ENCODE assay signal across 22 mouse cellular contexts in genomic region chr5:75936223-75936622, GRCm38 (mm10). TPM values are rescaled to one million over a fixed set of nuclear protein-coding genes. Genes with fewer than 3 reads are reported as not detected.
DNase-seq lines count a peak whose midpoint lies in the region; ATAC-seq and TF ChIP-seq lines count a peak whose summit lies in the region.
"Had no signal": no experiment of that assay in that cellular context is flagged by ENCODE, and none has a peak within 500 bp of the region (broad histone marks: within the 10 kb centered on the region; RNA-seq: fewer than 3 reads in every experiment).

No protein-coding gene starts in this region.

- TF ChIP-seq CTCF in heart, adult 2 months (IDR thresholded peaks at IDR 0.05) = no peak

- intact Hi-C loops in heart, adult 2 months (cut with DNase I) = no loop called here
- intact Hi-C loops in heart, postnatal 25 days (cut with DNase I) = loop anchor here (5.0 kb wide), 1 partner anchor 41 kb away; the partner anchor contains the start of gene Kdr

- no peak for TF ChIP-seq EP300 in heart, adult 2 months (IDR thresholded peaks at IDR 0.05; ENCODE audit: insufficient read depth, low read depth, low read length)

- TF ChIP-seq POLR2A in heart, adult 2 months (IDR thresholded peaks at IDR 0.05; ENCODE audit: insufficient read depth, low read depth, low read length) = no peak

- H3K79me2 ChIP-seq in heart, adult 2 months (replicated peaks; ENCODE audit: control insufficient read depth, insufficient read depth, low read length) = no peaks in the 10 kb centered on the region

- H3K36me3 ChIP-seq in heart, adult 2 months (ENCODE audit: control insufficient read depth, insufficient read depth, low read length) = peaks cover 41% of the 10 kb centered on the region
- H3K36me3 ChIP-seq in lung, embryonic 16.5 days (ENCODE audit: control insufficient read depth, insufficient read depth, low read length) = no peaks in the 10 kb centered on the region; the same call in 1 of the 2 replicates
- H3K36me3 ChIP-seq in forebrain, embryonic 15.5 days = no peaks in the 10 kb centered on the region
- H3K36me3 ChIP-seq: embryonic facial prominence, embryonic 10.5 days; embryonic facial prominence, embryonic 12.5 days had no signal

- peaks cover 21% of the 10 kb centered on the region for H3K4me1 ChIP-seq in heart, adult 2 months (ENCODE audit: control insufficient read depth, insufficient read depth, low read length)
- peaks cover 16% of the 10 kb centered on the region; the same call in 1 of the 2 replicates for H3K4me1 ChIP-seq in lung, embryonic 16.5 days (replicated peaks; ENCODE audit: control insufficient read depth, insufficient read depth, low read length)
- H3K4me1 ChIP-seq in forebrain, embryonic 15.5 days = no peaks in the 10 kb centered on the region
- H3K4me1 ChIP-seq: forebrain, embryonic 13.5 days had no signal

- peak overlapping the region; percentile 6; the same call in 1 of the 2 replicates for H3K27ac ChIP-seq in heart, adult 2 months
- peak overlapping the region; percentile 22 for H3K27ac ChIP-seq in lung, embryonic 16.5 days (ENCODE audit: low read length)
- no peak overlapping the region for H3K27ac ChIP-seq in forebrain, embryonic 15.5 days (replicated peaks)
- H3K27ac ChIP-seq: embryonic facial prominence, embryonic 10.5 days; embryonic facial prominence, embryonic 12.5 days; forebrain, embryonic 13.5 days had no signal

- H3K4me3 ChIP-seq in heart, adult 2 months = no peak overlapping the region
- no peak overlapping the region for H3K4me3 ChIP-seq in lung, embryonic 16.5 days (ENCODE audit: low read length)
- no peak overlapping the region for H3K4me3 ChIP-seq in forebrain, embryonic 15.5 days
- H3K4me3 ChIP-seq: embryonic facial prominence, embryonic 10.5 days; embryonic facial prominence, embryonic 12.5 days; forebrain, embryonic 13.5 days had no signal

- no peak overlapping the region for H3K9ac ChIP-seq in heart, adult 2 months (ENCODE audit: low read depth, low read length)
- no peak overlapping the region for H3K9ac ChIP-seq in lung, embryonic 16.5 days (ENCODE audit: low read length)
- no peak overlapping the region for H3K9ac ChIP-seq in forebrain, embryonic 15.5 days (replicated peaks)
- H3K9ac ChIP-seq: embryonic facial prominence, embryonic 12.5 days; forebrain, embryonic 13.5 days had no signal

- 49% methylated on average over 6 of the region's 6 CpGs for WGBS in heart, adult 2 months
- 59% methylated on average over 6 of the region's 6 CpGs for WGBS in lung, embryonic 16.5 days
- WGBS in forebrain, embryonic 15.5 days = 83% methylated on average over 6 of the region's 6 CpGs

- no peak overlapping the region for H3K4me2 ChIP-seq in lung, embryonic 16.5 days (ENCODE audit: low read depth, low read length)
- no peak overlapping the region for H3K4me2 ChIP-seq in forebrain, embryonic 15.5 days (replicated peaks)
- H3K4me2 ChIP-seq: embryonic facial prominence, embryonic 12.5 days; forebrain, embryonic 13.5 days had no signal

- DNase-seq in heart, adult 2 months = no peak
- DNase-seq in heart, postnatal 25 days (ENCODE audit: low spot score) = no peak
- no peak for DNase-seq in lung, postnatal 36 days
- DNase-seq in ZHBTc4 (ENCODE audit: low read depth, low spot score) = peak; percentile 21
- DNase-seq in adipocyte (ENCODE audit: low spot score) = peak; percentile 16
- no peak for DNase-seq in adrenal gland, postnatal 14 days
- DNase-seq: adrenal gland, adult 2 months; adrenal gland, postnatal 10 days; adrenal gland, postnatal 36 days; cerebellum, adult 11 months; cerebellum, adult 18-20 months; cerebellum, adult 8-10 months; cerebellum, adult 9-11 months; cerebellum, postnatal 14 days had no signal

- no peak for ATAC-seq in lung, embryonic 16.5 days (ENCODE audit: low read depth)
- ATAC-seq in forebrain, embryonic 15.5 days (replicated peaks) = no peak
- ATAC-seq: activated CD4-positive, CD25-positive, alpha-beta regulatory T cell, adult 4 months; forebrain, embryonic 13.5 days; forebrain, embryonic 16.5 days had no signal

- H3K9me3 ChIP-seq in lung, embryonic 16.5 days (ENCODE audit: control insufficient read depth, low read length) = no peaks in the 10 kb centered on the region
- no peaks in the 10 kb centered on the region for H3K9me3 ChIP-seq in forebrain, embryonic 15.5 days
- H3K9me3 ChIP-seq: embryonic facial prominence, embryonic 10.5 days; embryonic facial prominence, embryonic 12.5 days; forebrain, embryonic 13.5 days had no signal

- H3K27me3 ChIP-seq in heart, adult 2 months (ENCODE audit: control insufficient read depth, insufficient read depth, low read length) = no peaks in the 10 kb centered on the region
- H3K27me3 ChIP-seq in lung, embryonic 16.5 days (ENCODE audit: control insufficient read depth, insufficient read depth, low read depth, low read length) = no peaks in the 10 kb centered on the region
- H3K27me3 ChIP-seq in forebrain, embryonic 15.5 days = no peaks in the 10 kb centered on the region
- H3K27me3 ChIP-seq: embryonic facial prominence, embryonic 12.5 days; forebrain, embryonic 13.5 days had no signal

RNA-seq across cellular contexts. Expression of gene Kdr, which starts 42.0 kb away (rescaled TPM):
- 10 to 100 TPM; 70.7 to 78.2 TPM for total RNA-seq in heart, adult 2 months (2021)
- polyA plus RNA-seq in heart, adult 2 months (2012; rRNA removed) = 38.3 and 73.9 TPM in 2 replicates
- 10 to 100 TPM; 88.8 to 99.1 TPM for total RNA-seq in heart, postnatal 25 days (2021)
- polyA plus RNA-seq in lung, embryonic 16.5 days (2015; fragmentation: Nextera tagmentation; extraction: Ambion mirVana) = 65.0 and 69.4 TPM in 2 replicates
- 97.6 and 106 TPM in 2 replicates for total RNA-seq in adrenal gland, postnatal 14 days (2021)
- polyA plus RNA-seq in forebrain, embryonic 15.5 days (2015; fragmentation: Nextera tagmentation; extraction: Ambion mirVana) = 20.1 and 20.2 TPM in 2 replicates
- total RNA-seq: MEL had no signal

Comparison
In these comparisons a context has a peak if more than half of its experiments do, and no peak if none do; other contexts are left out.
1. DNase-seq: peak in ZHBTc4 (single experiment) and adipocyte (single experiment); none in heart, adult 2 months (0 of 2), heart, postnatal 25 days (single experiment), lung, postnatal 36 days (single experiment) and adrenal gland, postnatal 14 days (single experiment).